Mouse (Mus musculus): ENCODE measurements around the gene Sgcb. TPM values are rescaled to one million over a fixed set of nuclear protein-coding genes. Genes with fewer than 3 reads are reported as not detected.
A peak's percentile ranks its signal among the peaks of the same experiment; 100 is the strongest.

The Sgcb gene
- polyA plus RNA-seq (2015; fragmentation: Nextera tagmentation; extraction: Ambion mirVana) = 14.3 and 16.5 TPM in 2 replicates

- peaks cover 10% of the 10 kb centered on the region; the same call in 1 of the 2 replicates for H3K4me1 ChIP-seq (replicated peaks; ENCODE audit: insufficient read depth, low read length)
- H3K9me3 ChIP-seq (replicated peaks; ENCODE audit: low read length) = no peaks in the 10 kb centered on the region
- ATAC-seq (replicated peaks; ENCODE audit: low FRiP score, low read depth) (peak; percentile 89), DNase-seq (ENCODE audit: low spot score) (peak; percentile 88)
- H3K4me3 ChIP-seq (replicated peaks; ENCODE audit: low read depth, low read length) = peak within 1 kb of the TSS; percentile 66
- H3K27ac ChIP-seq = peak within 1 kb of the TSS; percentile 54
- TF ChIP-seq CTCF (IDR thresholded peaks at IDR 0.05; ENCODE audit: low read depth) = no peak
- peak within 1 kb of the TSS; percentile 86 for H3K4me2 ChIP-seq (ENCODE audit: low read length)
- H3K36me3 ChIP-seq (ENCODE audit: insufficient read depth, low read length) = 0 out of 2 replicates have a peak, but pooled peaks cover 2% of the 10 kb centered on the region
- peaks cover 24% of the 10 kb centered on the region for H3K27me3 ChIP-seq (ENCODE audit: insufficient read depth, low read length)
- peak within 1 kb of the TSS; percentile 74 for H3K9ac ChIP-seq (ENCODE audit: low read depth, low read length)
- WGBS = under 1% methylated on average over 62 of the region's 62 CpGs
Measured at GRCm38 (mm10) chr5:73647261-73647900, at the start of gene Sgcb. TSS of gene Sgcb (minus strand) at chr5:73647790.

- ATAC-seq (replicated peaks; ENCODE audit: low FRiP score, low read depth) (no peak), DNase-seq (ENCODE audit: low spot score) (no peak)
- H3K27me3 ChIP-seq (ENCODE audit: insufficient read depth, low read length) = no peaks in the 10 kb centered on the region
- WGBS = 74% methylated on average over 4 of the region's 4 CpGs
- H3K4me2 ChIP-seq (ENCODE audit: low read length) = no peak overlapping the region
- TF ChIP-seq CTCF (IDR thresholded peaks at IDR 0.05; ENCODE audit: low read depth) = no peak
- H3K4me3 ChIP-seq (replicated peaks; ENCODE audit: low read depth, low read length) = no peak overlapping the region
- H3K4me1 ChIP-seq (replicated peaks; ENCODE audit: insufficient read depth, low read length) = no peaks in the 10 kb centered on the region
- no peaks in the 10 kb centered on the region for H3K36me3 ChIP-seq (ENCODE audit: insufficient read depth, low read length)
- H3K9me3 ChIP-seq (replicated peaks; ENCODE audit: low read length) = no peaks in the 10 kb centered on the region
- H3K9ac ChIP-seq (ENCODE audit: low read depth, low read length) = no peak overlapping the region
- no peak overlapping the region for H3K27ac ChIP-seq
Measured at GRCm38 (mm10) chr5:73694254-73695015, 46.8 kb upstream of the Sgcb start.

- Histone ChIP-seq H3K4me2 (ENCODE audit: low read length) (no peak overlapping the region), H3K4me3 (replicated peaks; ENCODE audit: low read depth, low read length) (no peak overlapping the region)
- no peak for DNase-seq (ENCODE audit: low spot score)
Measured at GRCm38 (mm10) chr5:73693778-73694177, 46.2 kb upstream of the Sgcb start.

GRCm38 (mm10) chr5:73691723-73692520, 44.3 kb upstream of the Sgcb start:
- no peak overlapping the region for H3K9ac ChIP-seq (ENCODE audit: low read depth, low read length)
- WGBS = 50% methylated on average over 15 of the region's 15 CpGs
- H3K4me2 ChIP-seq (ENCODE audit: low read length) = no peak overlapping the region
- H3K9me3 ChIP-seq (replicated peaks; ENCODE audit: low read length) = no peaks in the 10 kb centered on the region
- no peak overlapping the region for H3K27ac ChIP-seq
- no peak for TF ChIP-seq CTCF (IDR thresholded peaks at IDR 0.05; ENCODE audit: low read depth)
- H3K27me3 ChIP-seq (ENCODE audit: insufficient read depth, low read length) = no peaks in the 10 kb centered on the region
- H3K4me1 ChIP-seq (replicated peaks; ENCODE audit: insufficient read depth, low read length) = no peaks in the 10 kb centered on the region
- no peak for ATAC-seq (replicated peaks; ENCODE audit: low FRiP score, low read depth)
- no peak for DNase-seq (ENCODE audit: low spot score)
- H3K4me3 ChIP-seq (replicated peaks; ENCODE audit: low read depth, low read length) = no peak overlapping the region
- no peaks in the 10 kb centered on the region for H3K36me3 ChIP-seq (ENCODE audit: insufficient read depth, low read length)

More at GRCm38 (mm10) chr5:73693778-73694177, 46.2 kb upstream of the Sgcb start:
- Histone ChIP-seq H3K9me3 (replicated peaks; ENCODE audit: low read length) (no peaks in the 10 kb centered on the region), H3K36me3 (ENCODE audit: insufficient read depth, low read length) (no peaks in the 10 kb centered on the region), H3K27me3 (ENCODE audit: insufficient read depth, low read length) (no peaks in the 10 kb centered on the region), H3K9ac (ENCODE audit: low read depth, low read length) (no peak overlapping the region), H3K4me1 (replicated peaks; ENCODE audit: insufficient read depth, low read length) (no peaks in the 10 kb centered on the region), H3K27ac (no peak overlapping the region)
- no peak for TF ChIP-seq CTCF (IDR thresholded peaks at IDR 0.05; ENCODE audit: low read depth)
- no peak for ATAC-seq (replicated peaks; ENCODE audit: low FRiP score, low read depth)
- 89% methylated on average over 1 of the region's 1 CpGs for WGBS

GRCm38 (mm10) chr5:73690146-73690545, 42.6 kb upstream of the Sgcb start:
- 56% methylated on average over 2 of the region's 2 CpGs for WGBS
- ATAC-seq (replicated peaks; ENCODE audit: low FRiP score, low read depth) = no peak
- no peak for TF ChIP-seq CTCF (IDR thresholded peaks at IDR 0.05; ENCODE audit: low read depth)

GRCm38 (mm10) chr5:73688576-73688975, 41.0 kb upstream of the Sgcb start:
- Histone ChIP-seq H3K36me3 (ENCODE audit: insufficient read depth, low read length) (no peaks in the 10 kb centered on the region), H3K27me3 (ENCODE audit: insufficient read depth, low read length) (no peaks in the 10 kb centered on the region), H3K27ac (no peak overlapping the region), H3K4me2 (ENCODE audit: low read length) (no peak overlapping the region), H3K4me1 (replicated peaks; ENCODE audit: insufficient read depth, low read length) (no peaks in the 10 kb centered on the region), H3K9ac (ENCODE audit: low read depth, low read length) (no peak overlapping the region), H3K9me3 (replicated peaks; ENCODE audit: low read length) (no peaks in the 10 kb centered on the region), H3K4me3 (replicated peaks; ENCODE audit: low read depth, low read length) (no peak overlapping the region)
- no peak for TF ChIP-seq CTCF (IDR thresholded peaks at IDR 0.05; ENCODE audit: low read depth)
- ATAC-seq (replicated peaks; ENCODE audit: low FRiP score, low read depth) (no peak), DNase-seq (ENCODE audit: low spot score) (no peak)
- 72% methylated on average over 1 of the region's 1 CpGs for WGBS

More at GRCm38 (mm10) chr5:73690146-73690545, 42.6 kb upstream of the Sgcb start:
- H3K9ac ChIP-seq (ENCODE audit: low read depth, low read length) = no peak overlapping the region
- no peak overlapping the region for H3K4me2 ChIP-seq (ENCODE audit: low read length)
- no peaks in the 10 kb centered on the region for H3K27me3 ChIP-seq (ENCODE audit: insufficient read depth, low read length)
- H3K4me3 ChIP-seq (replicated peaks; ENCODE audit: low read depth, low read length) = no peak overlapping the region
- no peaks in the 10 kb centered on the region for H3K9me3 ChIP-seq (replicated peaks; ENCODE audit: low read length)
- no peak overlapping the region for H3K27ac ChIP-seq
- H3K36me3 ChIP-seq (ENCODE audit: insufficient read depth, low read length) = no peaks in the 10 kb centered on the region
- DNase-seq (ENCODE audit: low spot score) = no peak
- no peaks in the 10 kb centered on the region for H3K4me1 ChIP-seq (replicated peaks; ENCODE audit: insufficient read depth, low read length)

Data from kidney, postnatal 0 days (tissue).